Mouse (Mus musculus): ENCODE data around the gene Actr2.
A peak's percentile ranks its signal among the peaks of the same experiment; 100 is the strongest.
"Not testable (repeated sequence)": the region's sequence is repeated elsewhere in the genome, so short reads cannot be mapped to it uniquely, and the experiment has no call there.

Actr2 gene

DNA sequence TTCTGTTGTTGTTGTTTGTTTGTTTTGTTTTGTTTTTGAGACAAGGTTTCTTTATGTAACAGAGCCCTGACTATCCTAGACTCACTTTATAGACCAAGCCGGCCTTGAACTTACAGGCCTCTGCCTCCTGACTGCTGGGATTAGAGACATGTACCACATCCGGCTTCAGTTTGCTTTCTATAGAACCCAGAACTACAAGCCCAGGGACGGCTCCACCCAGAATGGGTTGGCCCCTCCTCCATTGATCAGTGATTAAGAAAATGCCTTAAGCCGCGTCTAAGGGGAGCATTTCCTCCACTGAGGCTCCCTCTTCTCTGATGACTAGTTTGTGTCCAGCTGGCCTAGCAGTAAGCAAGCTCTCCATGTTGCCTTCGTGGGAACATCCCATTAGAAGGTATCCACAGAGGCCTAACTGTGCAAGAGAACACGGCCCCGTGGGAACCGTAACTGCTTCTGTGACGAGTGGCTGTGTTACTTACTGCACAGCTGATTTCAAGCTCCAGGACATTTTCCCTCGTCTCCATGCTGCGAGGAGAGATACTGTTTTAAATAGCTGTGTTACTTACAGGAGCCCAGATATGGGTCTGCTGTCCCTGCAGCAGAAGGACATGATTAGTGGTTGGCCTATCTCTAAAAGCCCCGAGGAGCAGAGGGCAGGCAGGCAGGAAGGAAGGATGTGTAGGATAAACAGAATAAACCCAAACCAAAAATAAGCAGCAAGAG lies 59.7 kb downstream of the Actr2 start:
- no peak for DNase-seq (ENCODE audit: low spot score in 2 of 2)

DNA sequence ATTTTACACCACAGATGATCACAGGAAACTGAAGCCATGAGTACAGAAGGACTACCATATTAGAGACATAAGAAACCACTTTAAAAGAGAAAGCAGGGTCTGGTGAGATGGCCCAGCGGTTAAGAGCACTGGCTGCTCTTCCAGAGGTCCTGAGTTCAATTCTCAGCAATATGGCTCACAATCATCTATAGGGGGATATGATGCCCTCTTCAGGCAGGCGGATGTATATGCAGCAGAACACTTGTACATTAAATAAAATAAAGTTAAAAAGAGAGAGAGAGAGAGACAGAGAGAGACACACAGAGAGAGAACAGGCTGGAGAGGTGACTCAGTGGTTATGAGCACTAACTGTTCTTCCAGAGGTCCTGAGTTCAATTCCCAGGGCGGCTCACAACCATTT lies 67.1 kb downstream of the Actr2 start:
- DNase-seq (ENCODE audit: low spot score in 2 of 2): no peak

DNA sequence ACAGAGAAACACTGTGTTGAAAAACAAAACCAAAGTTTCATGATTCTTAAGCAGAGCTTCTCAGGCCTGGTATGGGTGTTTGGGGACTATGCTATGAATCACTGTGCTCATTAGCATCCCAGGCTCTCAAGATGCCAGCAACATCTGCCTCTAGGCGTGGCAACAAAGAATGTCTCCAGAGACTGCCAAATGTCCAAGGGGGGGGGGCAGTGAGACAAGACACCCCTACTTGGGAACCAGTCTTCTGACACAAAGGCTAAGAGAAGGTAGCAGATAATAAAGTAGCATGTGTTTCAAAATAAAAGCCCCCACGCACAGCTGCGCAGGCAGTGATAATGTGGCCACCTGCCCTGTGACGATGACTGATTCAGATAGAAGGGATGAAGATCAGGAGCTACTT lies 69.5 kb downstream of the Actr2 start:
- no peak for DNase-seq (ENCODE audit: low spot score in 2 of 2)

DNA sequence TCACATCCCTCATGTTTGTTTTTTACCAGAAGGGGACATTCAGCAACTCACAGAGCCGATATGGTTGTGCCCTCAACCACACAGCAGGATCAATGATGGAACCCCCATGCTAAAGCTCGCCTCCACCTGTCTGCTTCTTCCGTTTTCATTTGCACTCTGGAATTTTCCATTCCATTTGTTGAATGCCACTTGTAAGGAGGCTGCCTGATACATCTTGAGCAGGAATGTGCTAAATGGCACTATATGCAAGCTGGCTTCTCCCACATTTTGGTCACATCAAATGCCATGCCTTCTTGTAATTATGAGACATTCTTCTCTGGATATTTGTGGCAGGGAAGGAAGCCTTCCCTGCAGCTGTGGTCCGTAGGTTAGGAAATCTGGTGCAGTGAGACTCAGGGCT lies 70.6 kb downstream of the Actr2 start:
- no peak for DNase-seq (ENCODE audit: low spot score in 2 of 2)

DNA sequence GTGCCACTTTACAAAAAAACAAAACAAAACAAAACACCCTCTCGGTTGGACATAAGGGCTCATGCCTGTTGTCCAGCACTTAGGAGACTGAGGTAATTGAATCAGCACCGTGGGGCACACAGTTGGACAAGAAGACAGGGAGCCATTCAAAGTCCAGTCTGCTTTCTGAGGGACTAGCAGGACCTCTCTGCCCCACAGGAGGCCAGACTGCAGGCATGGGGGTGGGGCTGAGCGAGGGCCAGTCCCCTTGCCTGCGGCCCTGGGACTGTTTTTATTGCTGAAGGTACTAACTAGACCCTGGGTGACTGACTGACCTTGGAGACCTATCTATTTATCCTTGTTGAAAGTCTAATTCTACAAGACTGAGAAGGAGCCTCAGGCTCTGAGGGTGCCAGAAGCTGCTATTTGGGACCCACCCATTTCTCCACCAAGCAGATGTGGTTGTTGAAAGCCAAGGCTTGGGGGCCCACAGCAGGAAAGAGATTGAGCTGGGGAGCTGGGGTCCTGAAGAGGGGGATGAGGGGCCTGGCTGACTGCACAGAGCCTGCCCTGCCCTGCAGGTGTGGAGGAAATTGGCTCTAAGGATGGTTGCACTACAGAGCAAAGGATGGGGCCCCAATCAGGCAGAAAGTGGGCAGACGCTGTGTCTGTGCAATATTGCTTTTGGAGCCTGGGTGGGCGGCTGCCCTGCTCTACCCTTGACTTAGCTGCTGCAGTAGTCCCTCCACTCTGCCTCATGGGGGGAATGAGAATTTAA lies 71.4 kb downstream of the Actr2 start:
- DNase-seq (ENCODE audit: low spot score in 2 of 2): no peak

DNA sequence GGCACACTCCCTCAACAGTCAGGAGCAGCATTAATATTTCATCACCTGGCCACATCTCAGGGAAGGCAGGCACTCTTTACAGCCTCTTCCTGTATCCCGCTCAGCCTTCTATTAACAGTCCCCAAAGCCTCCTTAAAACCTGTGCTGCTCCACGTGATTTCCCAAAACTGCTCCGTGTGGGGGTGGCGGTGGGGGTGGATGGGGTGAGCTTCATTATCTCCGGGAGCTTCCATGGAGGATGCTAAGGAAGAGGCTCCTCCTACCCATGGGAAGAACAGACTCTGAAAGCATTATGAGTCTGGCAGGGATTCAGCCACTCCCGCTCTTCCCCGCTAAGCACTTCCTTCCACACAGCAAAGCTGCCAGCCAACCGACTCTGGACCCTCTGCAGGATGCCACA lies 74.0 kb downstream of the Actr2 start:
- no peak for DNase-seq (ENCODE audit: low spot score in 2 of 2)

DNA sequence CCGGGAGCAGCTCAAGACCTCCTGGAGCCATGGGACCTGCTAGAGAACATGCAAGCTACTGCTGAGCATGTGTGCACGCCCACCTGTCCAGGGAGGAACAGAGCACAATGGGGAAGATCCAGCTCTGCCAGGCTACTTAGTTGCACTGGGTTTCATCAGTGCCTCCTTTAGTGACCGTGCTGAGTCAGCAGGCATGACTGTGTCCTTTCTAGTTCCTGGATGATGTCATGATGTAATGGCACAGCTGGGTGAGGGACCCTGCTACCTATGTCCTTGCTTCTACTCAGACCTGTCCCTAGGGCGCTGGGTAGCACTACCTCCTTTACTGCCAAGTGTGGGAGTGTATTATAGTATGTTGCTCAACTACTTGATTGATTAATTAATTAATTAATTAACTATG lies 75.0 kb downstream of the Actr2 start:
- DNase-seq (ENCODE audit: low spot score in 2 of 2): no peak

DNA sequence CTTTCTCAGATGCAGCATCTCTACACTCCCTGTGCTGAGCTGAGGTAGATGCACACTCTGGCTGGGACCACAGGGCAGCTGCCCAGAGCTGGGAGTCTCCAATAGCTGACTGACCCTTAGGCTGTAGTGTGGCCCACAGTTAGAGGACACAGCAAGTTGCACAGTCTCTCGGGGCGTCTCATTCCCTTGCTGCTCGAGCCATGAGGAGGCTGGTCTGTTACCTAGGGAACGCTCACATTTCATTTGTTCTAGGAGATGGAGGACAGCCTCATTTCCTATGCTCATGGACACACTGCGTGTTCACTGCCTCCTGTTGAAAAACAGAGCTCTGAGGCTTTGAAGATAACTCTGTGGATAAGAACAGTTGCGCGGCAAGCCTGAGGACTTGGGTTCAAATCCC lies 76.7 kb downstream of the Actr2 start:
- DNase-seq (ENCODE audit: low spot score in 2 of 2): no peak

DNA sequence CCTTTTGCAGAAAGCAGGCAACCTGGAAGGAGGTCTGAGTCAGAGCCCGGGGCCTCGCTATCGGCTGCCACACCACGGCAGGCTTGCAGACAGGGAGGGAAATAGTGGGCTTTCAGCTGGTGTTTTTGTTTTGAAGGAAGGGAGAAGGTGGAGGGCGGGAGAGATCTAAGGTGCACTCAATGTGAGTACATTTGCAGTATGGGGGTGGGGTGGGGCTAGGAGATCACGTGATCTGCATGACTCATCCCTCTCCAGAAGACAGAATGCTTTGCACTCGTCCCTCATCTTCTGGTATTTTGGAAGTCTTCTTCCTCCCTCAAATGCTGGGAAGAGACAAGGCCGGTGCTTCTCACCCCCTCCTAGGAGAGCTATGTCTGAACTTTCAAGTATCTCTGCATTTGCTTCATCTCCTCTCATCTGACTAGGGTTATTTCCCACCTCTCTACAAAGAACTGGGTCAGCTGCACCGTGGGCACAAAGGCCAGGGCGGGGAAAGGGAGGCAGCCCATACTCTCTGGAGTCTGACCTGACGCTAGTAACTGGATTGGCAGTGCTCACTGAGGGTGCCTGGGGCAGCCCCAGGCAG lies 77.3 kb downstream of the Actr2 start:
- DNase-seq (ENCODE audit: low spot score in 2 of 2): peak in 1 of 2 experiments; percentile 12

DNA sequence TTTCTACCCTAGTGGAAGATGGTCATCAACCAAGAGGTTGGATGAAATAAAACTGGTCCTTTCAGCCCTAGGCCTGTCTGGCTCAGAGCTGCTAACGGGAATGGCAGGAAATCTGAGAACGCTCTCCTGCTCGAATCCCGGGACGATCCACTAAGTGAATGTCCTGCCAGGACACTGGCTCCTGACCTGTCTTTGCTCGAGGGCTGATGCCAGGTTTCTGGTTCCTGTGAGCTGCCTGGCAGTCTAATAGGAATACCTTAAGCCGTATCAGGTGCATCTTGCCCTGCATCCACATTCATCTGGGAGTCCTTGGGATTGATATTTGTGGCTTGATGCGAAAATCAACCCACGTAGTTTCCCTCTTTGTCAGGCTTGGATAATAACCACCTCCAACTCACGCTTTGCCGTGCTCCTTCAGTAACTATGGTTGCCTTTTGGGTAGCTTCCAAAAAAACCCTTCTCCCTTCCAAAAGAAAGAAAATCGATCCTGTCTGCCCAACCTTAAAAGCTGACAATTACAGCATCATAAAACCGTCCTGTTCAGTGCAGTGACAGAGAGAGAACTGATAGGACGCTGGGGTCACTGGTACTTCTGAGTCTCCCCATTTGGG lies 78.3 kb downstream of the Actr2 start:
- no peak for DNase-seq (ENCODE audit: low spot score in 2 of 2)

DNA sequence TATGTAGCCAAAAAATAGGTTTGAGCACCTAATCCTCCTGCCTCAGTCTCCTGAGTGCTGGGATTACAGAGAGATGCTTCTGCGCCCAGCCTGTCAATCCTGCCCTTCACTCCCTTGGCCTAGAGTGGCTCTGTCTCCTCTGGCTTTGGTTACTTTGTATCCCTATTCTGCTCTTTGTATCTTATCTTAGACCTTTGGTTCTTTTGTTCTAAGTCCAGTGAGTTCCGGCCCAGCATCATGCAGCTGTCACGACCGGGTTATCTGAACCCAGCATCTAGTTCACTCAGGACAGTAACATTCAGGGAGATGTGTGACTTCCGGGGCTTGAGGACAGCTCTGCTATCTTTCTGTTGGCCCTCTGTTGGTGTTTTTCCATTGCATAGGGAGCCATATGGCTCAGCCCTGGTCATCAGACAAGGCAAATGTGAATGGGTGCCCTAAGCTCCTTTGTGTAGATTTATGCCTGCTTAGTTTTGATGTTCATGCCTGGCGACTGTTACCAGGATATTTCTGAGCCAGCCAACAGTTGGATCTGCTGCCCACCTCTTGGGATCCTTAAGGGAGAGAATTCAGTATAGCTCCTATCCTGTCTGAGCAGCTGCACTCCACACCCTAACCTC lies 79.1 kb downstream of the Actr2 start:
- DNase-seq (ENCODE audit: low spot score in 2 of 2): no peak

DNA sequence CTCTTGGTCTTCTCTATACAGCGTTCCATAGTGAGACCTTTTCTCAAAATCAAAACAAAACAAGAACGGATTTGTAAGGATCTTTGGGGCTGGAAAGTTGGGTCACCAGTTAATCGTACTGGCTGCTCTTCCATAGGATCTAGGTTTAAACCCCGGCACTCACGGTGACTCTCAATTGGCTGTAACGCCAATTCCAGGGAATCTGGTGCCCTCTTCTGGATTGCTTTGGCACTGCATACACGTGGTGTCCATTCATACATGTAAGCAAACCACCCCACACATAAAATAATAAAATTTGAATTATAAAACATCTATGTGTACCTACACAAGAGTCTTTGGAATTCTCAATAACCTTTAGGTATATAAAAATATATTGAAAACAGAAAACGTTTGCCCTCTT lies 81.2 kb downstream of the Actr2 start:
- peak in 1 of 2 experiments; percentile 38 for DNase-seq (ENCODE audit: low spot score in 2 of 2)

DNA sequence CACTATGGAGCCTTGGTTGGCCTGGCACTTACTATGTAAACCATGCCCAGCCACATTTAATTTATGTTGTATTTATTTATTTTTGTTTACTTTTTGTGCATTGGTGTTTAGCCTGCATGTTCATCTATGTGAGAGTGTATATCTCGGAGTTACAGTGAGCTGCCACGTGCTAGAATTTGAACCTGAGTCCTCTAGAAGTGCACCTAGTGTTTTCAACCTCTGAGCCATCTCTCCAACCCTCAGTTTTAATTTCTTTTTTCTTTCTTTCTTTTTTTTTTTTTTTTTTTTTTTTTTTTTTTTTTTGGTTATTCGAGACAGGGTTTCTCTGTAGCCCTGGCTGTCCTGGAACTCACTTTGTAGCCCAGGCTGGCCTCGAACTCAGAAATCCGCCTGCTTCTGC lies 81.7 kb downstream of the Actr2 start:
- not testable (repeated sequence) for DNase-seq (ENCODE audit: low spot score in 2 of 2)

DNA sequence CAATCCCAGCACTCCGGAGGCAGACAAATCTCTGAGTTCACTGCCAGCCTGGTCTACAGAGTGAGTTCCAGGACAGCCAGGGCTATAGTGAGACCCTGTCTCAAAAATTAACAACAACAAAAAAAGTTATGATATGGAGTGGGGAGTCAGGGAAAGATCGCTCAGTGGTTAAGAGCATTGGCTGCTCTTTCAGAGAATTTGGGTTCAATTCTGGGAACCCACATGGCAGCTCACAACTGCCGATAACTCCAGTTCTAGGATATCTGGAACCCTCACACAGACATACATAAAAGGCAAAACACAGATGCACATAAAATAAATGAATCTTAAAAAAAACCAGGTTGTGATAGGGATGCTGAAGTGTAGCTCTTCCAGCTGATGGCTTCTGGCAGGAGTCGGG lies 83.7 kb downstream of the Actr2 start:
- no peak for DNase-seq (ENCODE audit: low spot score in 2 of 2)

DNA sequence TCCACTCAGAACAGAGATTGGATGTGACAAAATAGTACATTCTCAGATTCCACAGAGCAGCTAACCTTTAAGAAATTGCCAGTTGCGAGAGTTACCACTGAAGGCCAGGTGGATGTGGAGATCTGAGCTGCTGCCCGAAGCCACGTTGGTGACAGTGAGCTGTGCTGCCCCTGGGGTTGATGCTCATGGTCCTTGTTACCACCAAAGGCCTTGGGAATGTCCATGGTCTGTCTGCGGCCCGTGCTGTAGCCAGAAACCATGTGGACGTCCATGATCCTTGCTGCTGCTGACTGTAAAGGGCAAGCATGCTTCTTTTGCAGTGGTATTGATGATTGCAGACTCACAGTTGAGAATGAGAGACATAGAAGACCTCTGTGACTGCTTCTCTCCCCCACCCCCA lies 84.3 kb downstream of the Actr2 start:
- DNase-seq (ENCODE audit: low spot score in 2 of 2): no peak

DNA sequence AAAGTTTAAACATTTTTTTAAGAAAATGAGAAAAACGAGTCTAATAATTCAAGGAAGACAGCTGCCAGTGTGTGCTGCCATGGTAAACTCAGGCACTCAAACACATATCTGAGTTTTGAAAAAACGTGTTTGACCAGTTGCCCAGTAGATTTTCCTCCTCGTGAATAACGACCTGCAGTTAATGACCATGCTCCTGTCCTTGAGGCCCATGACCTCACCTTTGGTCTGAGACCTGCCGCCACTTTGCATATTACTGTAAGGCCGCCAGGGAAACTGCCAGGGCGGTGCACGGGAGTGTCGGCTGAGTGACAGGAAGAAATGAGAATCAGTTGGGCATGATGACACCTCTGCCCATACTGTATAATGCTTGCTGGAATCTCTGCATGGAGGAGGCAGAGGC lies 85.0 kb downstream of the Actr2 start:
- DNase-seq (ENCODE audit: low spot score in 2 of 2): no peak

DNA sequence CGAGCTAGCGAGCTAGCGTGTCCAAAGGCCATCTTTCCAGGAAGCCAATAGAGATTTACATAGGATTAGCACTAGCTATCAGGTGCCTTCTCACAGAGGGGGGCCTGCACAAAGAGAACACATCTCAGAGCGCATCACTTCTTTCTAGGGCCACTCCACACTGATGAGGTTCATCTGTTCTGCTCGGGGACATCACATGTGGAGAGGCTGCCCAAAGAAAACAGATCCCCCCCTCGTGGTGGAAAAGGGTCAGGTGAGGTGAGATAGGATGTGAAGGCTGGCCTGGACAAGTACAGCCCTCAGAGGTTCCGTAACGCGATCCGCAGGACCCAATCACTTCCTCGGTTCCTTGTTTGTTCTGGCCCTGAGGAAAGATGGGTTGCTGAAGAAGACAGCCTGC lies 86.8 kb downstream of the Actr2 start:
- DNase-seq (ENCODE audit: low spot score in 2 of 2): no peak

DNA sequence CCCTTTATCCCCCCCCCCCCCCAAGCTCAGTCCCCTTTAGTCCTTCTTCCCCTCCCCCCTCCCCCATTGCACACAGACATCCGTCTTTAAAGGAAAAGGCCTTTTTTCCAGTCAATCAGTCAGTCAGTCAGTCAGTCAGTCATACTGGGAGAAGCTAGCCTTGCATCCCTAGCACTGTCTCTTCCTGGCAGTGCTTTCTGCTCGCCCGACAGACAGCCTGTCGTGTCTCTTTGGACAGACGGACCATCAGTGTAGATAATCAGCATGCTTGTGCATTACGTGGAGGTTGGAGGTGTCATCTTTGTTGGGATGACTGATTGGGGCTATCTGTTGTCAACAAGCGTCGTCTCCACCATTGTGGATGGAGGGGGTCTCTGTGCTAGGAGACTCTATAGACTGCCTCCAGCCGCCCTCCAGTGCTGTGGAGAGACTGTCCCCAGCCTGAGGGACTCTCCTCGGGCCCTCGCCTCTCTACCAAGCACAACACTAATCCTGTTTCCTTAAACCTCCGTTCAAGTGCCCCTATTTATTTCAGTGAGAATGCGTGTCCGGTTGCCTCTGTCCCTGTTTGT lies 89.7 kb downstream of the Actr2 start:
- DNase-seq (ENCODE audit: low spot score in 2 of 2): no peak

DNA sequence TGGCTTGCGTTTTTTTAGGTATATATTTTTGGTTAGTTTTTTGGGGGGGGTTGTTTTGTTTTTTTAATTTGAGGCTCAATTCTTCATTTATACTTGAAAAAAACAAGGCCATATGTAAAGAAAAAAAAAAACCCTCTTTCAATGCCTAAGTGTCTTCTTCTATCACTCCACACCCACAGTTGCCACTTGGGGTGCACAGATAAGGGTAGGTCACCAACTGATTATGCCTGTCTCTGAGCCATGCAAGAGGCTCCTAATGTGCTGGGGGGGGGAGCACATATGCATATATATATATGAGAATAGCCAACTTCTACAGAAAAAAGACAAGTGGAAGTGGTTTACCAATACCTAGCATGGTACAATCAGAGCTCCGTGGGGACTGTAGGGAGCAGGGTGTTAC lies 90.3 kb downstream of the Actr2 start:
- no peak for DNase-seq (ENCODE audit: low spot score in 2 of 2)

DNA sequence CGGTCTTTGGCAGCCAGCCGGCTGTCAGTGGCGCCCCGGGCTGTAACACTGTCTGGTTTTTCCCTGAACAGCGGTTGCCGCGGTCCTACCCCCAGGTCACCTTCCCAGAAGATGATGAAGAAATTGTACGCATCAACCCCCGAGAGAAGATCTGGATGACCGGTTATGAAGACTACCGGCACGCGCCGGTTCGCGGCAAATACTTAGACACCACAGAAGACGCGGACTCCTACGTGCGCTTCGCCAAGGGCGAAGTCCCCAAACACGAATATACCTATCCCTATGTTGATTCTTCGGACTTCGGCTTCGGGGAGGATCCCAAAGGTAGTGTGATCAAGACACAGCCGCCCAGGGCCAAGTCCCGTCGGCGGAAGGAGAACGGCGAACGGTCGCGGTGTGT lies 92.0 kb downstream of the Actr2 start:
- no peak for DNase-seq (ENCODE audit: low spot score in 2 of 2)

DNA sequence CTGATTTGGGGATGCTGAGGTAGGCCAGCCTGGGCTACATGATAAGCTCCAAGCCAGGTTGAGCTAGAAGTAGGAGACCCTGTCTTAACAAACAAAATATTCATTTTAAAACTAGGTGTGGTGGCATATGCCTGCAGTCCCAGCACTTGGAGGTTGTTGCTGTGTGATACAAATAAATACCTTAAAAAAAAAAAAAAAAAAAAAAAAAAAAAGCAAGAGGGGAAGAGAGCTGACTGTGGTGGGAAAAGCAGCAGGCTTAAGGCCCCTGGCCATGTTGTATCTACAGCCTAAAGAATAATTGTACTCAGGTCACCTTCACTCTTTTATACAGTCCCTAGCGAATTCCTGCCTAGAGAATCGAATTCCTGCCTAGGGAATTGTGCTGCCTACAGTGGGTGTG lies 93.8 kb downstream of the Actr2 start:
- DNase-seq (ENCODE audit: low spot score in 2 of 2): no peak

DNA sequence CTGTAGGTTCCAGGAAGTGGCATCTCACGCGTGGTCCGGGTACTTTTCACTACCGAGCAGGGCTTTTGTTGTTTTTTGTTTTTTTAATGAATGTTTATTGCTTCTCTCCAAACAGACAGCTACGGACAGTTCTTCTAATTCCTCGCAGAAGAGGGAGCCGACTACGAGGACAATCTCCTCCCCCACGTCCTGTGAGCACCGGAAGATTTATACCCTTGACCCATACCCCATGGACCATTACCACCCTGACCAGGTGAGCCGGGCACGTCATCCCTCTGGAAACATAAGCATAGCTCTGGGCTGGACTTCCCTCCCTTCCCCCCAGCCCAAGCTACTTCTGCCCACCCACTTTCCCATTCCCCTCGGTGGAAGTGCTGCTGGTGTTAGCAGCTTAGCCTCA lies 94.8 kb downstream of the Actr2 start:
- DNase-seq (ENCODE audit: low spot score in 2 of 2): no peak

Data from natural killer cell, adult 2 months (primary cell).